In genomic region chr7:110060106-110060668, GRCm38 (mm10) we compare ENCODE assay signal across 9 mouse cellular contexts. TPM values are rescaled to one million over a fixed set of nuclear protein-coding genes. Genes with fewer than 3 reads are reported as not detected.
DNase-seq lines count a peak whose midpoint lies in the region; ATAC-seq and TF ChIP-seq lines count a peak whose summit lies in the region.
"Had no signal": no experiment of that assay in that cellular context is flagged by ENCODE, and none has a peak within 500 bp of the region (broad histone marks: within the 10 kb centered on the region; RNA-seq: fewer than 3 reads in every experiment).

No protein-coding gene starts in this region.

- peak overlapping the region; percentile 91 for H3K4me2 ChIP-seq in forebrain, embryonic 16.5 days (ENCODE audit: low read length)

- TF ChIP-seq EP300 in MEL (IDR thresholded peaks at IDR 0.05; ENCODE audit: low read depth in 1 of 2, low read length in 2 of 2) = no peak

- peak overlapping the region; percentile 97 for H3K9ac ChIP-seq in MEL (ENCODE audit: control insufficient read depth, low read depth, low read length, poor library complexity, severe bottlenecking)
- H3K9ac ChIP-seq in forebrain, embryonic 16.5 days (replicated peaks; ENCODE audit: low read depth, low read length) = peak overlapping the region; percentile 99

- H3K4me3 ChIP-seq in heart, embryonic 10.5 days = peak overlapping the region; percentile 82
- peak overlapping the region; percentile 67 to 79 for H3K4me3 ChIP-seq in MEL (ENCODE audit: control insufficient read depth in 1 of 2, insufficient read depth in 1 of 2, low read depth in 2 of 2, low read length in 2 of 2)
- H3K4me3 ChIP-seq in forebrain, embryonic 16.5 days (replicated peaks; ENCODE audit: low read length) = peak overlapping the region; percentile 70
- H3K4me3 ChIP-seq in macrophage (ENCODE audit: inconsistent target) = peak overlapping the region; percentile 94

- H3K79me2 ChIP-seq in MEL (ENCODE audit: control insufficient read depth, insufficient read depth, low read length, poor library complexity) = peaks cover 23% of the 10 kb centered on the region
- peaks cover 41% of the 10 kb centered on the region for H3K79me2 ChIP-seq in macrophage (ENCODE audit: inconsistent target)

- peaks cover 48% of the 10 kb centered on the region for H3K36me3 ChIP-seq in heart, embryonic 10.5 days
- H3K36me3 ChIP-seq in MEL (ENCODE audit: control insufficient read depth in 1 of 2, insufficient read depth in 2 of 2, low read length in 2 of 2) (peaks cover 18 to 27% of the 10 kb centered on the region in 2 experiments), macrophage (ENCODE audit: inconsistent target) (peaks cover 14% of the 10 kb centered on the region; the same call in 1 of the 2 replicates)
- peaks cover 6% of the 10 kb centered on the region; the same call in 1 of the 2 replicates for H3K36me3 ChIP-seq in forebrain, embryonic 16.5 days (ENCODE audit: control insufficient read depth, insufficient read depth)

- DNase-seq in heart, embryonic 10.5 days (ENCODE audit: low spot score) = no peak
- no peak for DNase-seq in heart, postnatal 25 days (ENCODE audit: low spot score)
- peak; percentile 61 for DNase-seq in MEL (ENCODE audit: low read depth, low spot score)
- DNase-seq in urinary bladder, postnatal 25 days (ENCODE audit: low spot score) = no peak
- DNase-seq in adrenal gland, postnatal 4 days (ENCODE audit: low spot score in 2 of 2) = no peak
- DNase-seq in adrenal gland, adult 8-10 months = no peak

- TF ChIP-seq POLR2A in MEL (IDR thresholded peaks at IDR 0.05; ENCODE audit: control insufficient read depth in 1 of 2, insufficient read depth in 1 of 2, low read depth in 1 of 2, low read length in 2 of 2, poor library complexity in 1 of 2) = no peak; a peak in 1 of 4 replicates

- H3K9me3 ChIP-seq in heart, embryonic 10.5 days = no peaks in the 10 kb centered on the region
- no peaks in the 10 kb centered on the region for H3K9me3 ChIP-seq in MEL (replicated peaks; ENCODE audit: insufficient read depth, low read length)
- H3K9me3 ChIP-seq in forebrain, embryonic 16.5 days (ENCODE audit: control insufficient read depth, low read length) = no peaks in the 10 kb centered on the region

- no peak for TF ChIP-seq CTCF in MEL (IDR thresholded peaks at IDR 0.05 in 2 of 3, conservative IDR thresholded peaks at IDR 0.05 in 1 of 3; ENCODE audit: control insufficient read depth in 1 of 3, insufficient read depth in 1 of 3, low read depth in 2 of 3, low read length in 3 of 3, poor library complexity in 1 of 3, severe bottlenecking in 1 of 3)

- H3K4me1 ChIP-seq in heart, embryonic 10.5 days = peaks cover 19% of the 10 kb centered on the region
- H3K4me1 ChIP-seq in MEL (ENCODE audit: control insufficient read depth in 1 of 2, insufficient read depth in 2 of 2, low read length in 2 of 2) = peaks cover 0 to 14% of the 10 kb centered on the region in 2 experiments; a peak in 2 of 4 replicates
- peaks cover 21% of the 10 kb centered on the region for H3K4me1 ChIP-seq in forebrain, embryonic 16.5 days (replicated peaks; ENCODE audit: control insufficient read depth, insufficient read depth, low read length)

- intact Hi-C loops in heart, postnatal 25 days (cut with DNase I) = loop anchor here (2.0 to 5.0 kb wide), 3 partner anchors 41 to 67 kb away; partner anchors contain the start of genes Ipo7 and Wee1

- TF ChIP-seq RAD21 in MEL (IDR thresholded peaks at IDR 0.05; ENCODE audit: low read depth, low read length) = no peak

- 20% methylated on average over 5 of the region's 5 CpGs for WGBS in heart, embryonic 10.5 days
- 19% methylated on average over 5 of the region's 5 CpGs for WGBS in forebrain, embryonic 16.5 days
- 11% methylated on average over 5 of the region's 5 CpGs for WGBS in macrophage (ENCODE audit: missing documents)

- ATAC-seq in forebrain, embryonic 16.5 days = no peak

- peak overlapping the region; percentile 100 for H3K27ac ChIP-seq in heart, embryonic 10.5 days
- H3K27ac ChIP-seq in MEL (ENCODE audit: control insufficient read depth, low read depth, low read length) (peak overlapping the region; percentile 95), macrophage (peak overlapping the region; percentile 97)
- peak overlapping the region; percentile 99 for H3K27ac ChIP-seq in forebrain, embryonic 16.5 days (ENCODE audit: low read length)

- no peaks in the 10 kb centered on the region for H3K27me3 ChIP-seq in heart, embryonic 10.5 days (ENCODE audit: insufficient read depth, poor library complexity, severe bottlenecking)
- H3K27me3 ChIP-seq in MEL (ENCODE audit: control insufficient read depth in 1 of 2, insufficient read depth in 2 of 2, low read length in 2 of 2) = no peaks in the 10 kb centered on the region
- H3K27me3 ChIP-seq in forebrain, embryonic 16.5 days (replicated peaks; ENCODE audit: control insufficient read depth, insufficient read depth, low read length) = no peaks in the 10 kb centered on the region
- H3K27me3 ChIP-seq: Patski had no signal

TF ChIP-seq in MEL, 35 proteins besides CTCF, POLR2A, EP300 and RAD21:
- 0 out of 2 replicates have a peak, but pooled peaks have one; percentile 24 for TF ChIP-seq CHD1 (IDR thresholded peaks at IDR 0.05; ENCODE audit: low read depth, low read length)
- no peak; the same call in 1 of the 2 replicates for TF ChIP-seq SIN3A (IDR thresholded peaks at IDR 0.05; ENCODE audit: low read length)
- no peak for TF ChIP-seq NRF1 (IDR thresholded peaks at IDR 0.05; ENCODE audit: insufficient read depth, low read depth, low read length, poor library complexity, severe bottlenecking)
- TF ChIP-seq MAX (IDR thresholded peaks at IDR 0.05; ENCODE audit: low read length) = 0 out of 2 replicates have a peak, but pooled peaks have one; percentile 19
- no peak for TF ChIP-seq MAFK (IDR thresholded peaks at IDR 0.05; ENCODE audit: borderline replicate concordance, low read depth, low read length)
- no peak for TF ChIP-seq USF2 (IDR thresholded peaks at IDR 0.05; ENCODE audit: borderline replicate concordance in 1 of 2, insufficient read depth in 1 of 2, low read depth in 1 of 2, low read length in 2 of 2)

RNA-seq across cellular contexts. Expression of gene Zfp143, which starts 0.8 kb away (rescaled TPM):
- 18.7 and 19.0 TPM in 2 replicates for polyA plus RNA-seq in heart, embryonic 10.5 days (2016; fragmentation: Nextera tagmentation; extraction: Ambion mirVana)
- total RNA-seq in heart, postnatal 25 days (2021) = 1 to 10 TPM; 8.9 to 10.0 TPM
- total RNA-seq in MEL (2012; rRNA removed) = 13.9 and 16.0 TPM in 2 replicates
- polyA plus RNA-seq in MEL (2012; ENCODE audit: insufficient read depth in 1 of 2, insufficient read length in 2 of 2, low read depth in 1 of 2, low replicate concordance in 2 of 2, missing spikeins in 1 of 2) (10 to 100 TPM in 1 of 2 experiments, not detected in 1; 15.7 TPM), macrophage (2018) (9.7 to 17.2 TPM (median 11.3 TPM) in 3 replicates)
- polyA plus RNA-seq in forebrain, embryonic 16.5 days (2015; fragmentation: Nextera tagmentation; extraction: Ambion mirVana) = 23.1 and 24.7 TPM in 2 replicates
- total RNA-seq in macrophage (2018; cell fraction: chromatin; rRNA removed) = 10 to 100 TPM in 24 of 26 experiments, 1 to 10 TPM in 2; 4.6 to 27.2 (median 20.6) TPM
- 10 to 100 TPM in 20 of 26 experiments, 1 to 10 TPM in 6; 6.5 to 14.9 (median 11.1) TPM for total RNA-seq in macrophage (2018; cell fraction: cytosol; rRNA removed)
- 10 to 100 TPM in 22 of 26 experiments, 1 to 10 TPM in 4; 7.5 to 25.9 (median 17.0) TPM for total RNA-seq in macrophage (2018; cell fraction: nucleus; rRNA removed)
- total RNA-seq in adrenal gland, postnatal 4 days (2021) = 10 to 100 TPM; 17.4 to 17.8 TPM
- total RNA-seq in adrenal gland, adult 8-10 months (2022) = 10 to 100 TPM; 13.3 to 17.8 (median 15.7) TPM

RNA-seq across cellular contexts. Expression of gene Ipo7, which starts 42.1 kb away (rescaled TPM):
- polyA plus RNA-seq in heart, embryonic 10.5 days (2016; fragmentation: Nextera tagmentation; extraction: Ambion mirVana) = 38.4 and 43.9 TPM in 2 replicates
- 100 to 1,000 TPM in 1 of 2 experiments, 10 to 100 TPM in 1; 98.6 to 101 TPM for total RNA-seq in heart, postnatal 25 days (2021)
- total RNA-seq in MEL (2012; rRNA removed) = 139 and 145 TPM in 2 replicates
- polyA plus RNA-seq in MEL (2012; ENCODE audit: insufficient read depth in 1 of 2, insufficient read length in 2 of 2, low read depth in 1 of 2, low replicate concordance in 2 of 2, missing spikeins in 1 of 2) (100 to 1,000 TPM; 111 to 172 TPM), macrophage (2018) (47.4 to 71.0 TPM (median 47.9 TPM) in 3 replicates)
- 57.6 and 67.1 TPM in 2 replicates for polyA plus RNA-seq in forebrain, embryonic 16.5 days (2015; fragmentation: Nextera tagmentation; extraction: Ambion mirVana)
- 10 to 100 TPM; 42.8 to 90.2 (median 70.0) TPM for total RNA-seq in macrophage (2018; cell fraction: chromatin; rRNA removed)
- total RNA-seq in macrophage (2018; cell fraction: cytosol; rRNA removed) = 10 to 100 TPM; 41.7 to 64.7 (median 54.8) TPM
- 100 to 1,000 TPM in 3 of 26 experiments, 10 to 100 TPM in 23; 44.1 to 124 (median 60.1) TPM for total RNA-seq in macrophage (2018; cell fraction: nucleus; rRNA removed)
- 10 to 100 TPM; 70.4 to 73.8 TPM for total RNA-seq in adrenal gland, postnatal 4 days (2021)
- 10 to 100 TPM; 70.6 to 95.7 (median 77.4) TPM for total RNA-seq in adrenal gland, adult 8-10 months (2022)
